20 mouse cellular contexts compared by ENCODE assay signal in genomic region chr3:89144821-89145220, GRCm38 (mm10). TPM values are rescaled to one million over a fixed set of nuclear protein-coding genes. Genes with fewer than 3 reads are reported as not detected.
A peak's percentile ranks its signal among the peaks of the same experiment; 100 is the strongest.
DNase-seq lines count a peak whose midpoint lies in the region; ATAC-seq and TF ChIP-seq lines count a peak whose summit lies in the region.
"Had no signal": no experiment of that assay in that cellular context is flagged by ENCODE, and none has a peak within 500 bp of the region (broad histone marks: within the 10 kb centered on the region; RNA-seq: fewer than 3 reads in every experiment).

No protein-coding gene starts in this region.

- no peak overlapping the region for H3K9ac ChIP-seq in liver, embryonic 15.5 days
- H3K9ac ChIP-seq: forebrain, embryonic 13.5 days; forebrain, postnatal 0 days; heart, embryonic 13.5 days; hindbrain, embryonic 12.5 days had no signal

- no peak overlapping the region for H3K27ac ChIP-seq in kidney, adult 2 months (ENCODE audit: insufficient read depth, low read depth, low read length)
- H3K27ac ChIP-seq in liver, embryonic 15.5 days (replicated peaks), result peak overlapping the region; percentile 45; the same call in 1 of the 2 replicates
- H3K27ac ChIP-seq: embryonic facial prominence, embryonic 10.5 days; forebrain, embryonic 13.5 days; heart, embryonic 13.5 days; hindbrain, embryonic 12.5 days had no signal

- H3K4me1 ChIP-seq in kidney, adult 2 months (ENCODE audit: control insufficient read depth, insufficient read depth, low read length), result no peaks in the 10 kb centered on the region
- H3K4me1 ChIP-seq in liver, embryonic 15.5 days (replicated peaks), result peaks cover 95% of the 10 kb centered on the region

- H3K27me3 ChIP-seq in kidney, adult 2 months (replicated peaks; ENCODE audit: control insufficient read depth, insufficient read depth, low read length), result no peaks in the 10 kb centered on the region
- peaks cover 17% of the 10 kb centered on the region; the same call in 1 of the 2 replicates for H3K27me3 ChIP-seq in liver, embryonic 15.5 days

- DNase-seq in kidney, adult 2 months, result peak; percentile 80
- no peak for DNase-seq in kidney, postnatal 10 days
- DNase-seq in liver, result no peak
- DNase-seq in kidney, postnatal 36 days, result peak; percentile 68 to 81
- no peak for DNase-seq in adrenal gland, postnatal 36 days
- DNase-seq: adrenal gland, adult 2 months; adrenal gland, postnatal 25 days; cerebellum, adult 2 months; cerebellum, postnatal 10 days; forebrain, postnatal 0 days; gastrocnemius, postnatal 14 days; heart, postnatal 36 days had no signal

- no peaks in the 10 kb centered on the region for H3K36me3 ChIP-seq in kidney, adult 2 months (ENCODE audit: control insufficient read depth, insufficient read depth, low read length)
- H3K36me3 ChIP-seq in liver, embryonic 15.5 days (replicated peaks), result peaks cover 67% of the 10 kb centered on the region
- H3K36me3 ChIP-seq: embryonic facial prominence, embryonic 10.5 days; heart, embryonic 13.5 days; hindbrain, embryonic 12.5 days had no signal

- no peak overlapping the region for H3K4me2 ChIP-seq in liver, embryonic 15.5 days
- H3K4me2 ChIP-seq: forebrain, embryonic 13.5 days; heart, embryonic 13.5 days; hindbrain, embryonic 12.5 days had no signal

- WGBS in kidney, adult 2 months, result 51% methylated on average over 10 of the region's 10 CpGs
- 77% methylated on average over 10 of the region's 10 CpGs for WGBS in liver, embryonic 15.5 days (ENCODE audit: insufficient replicate concordance)

- no peaks in the 10 kb centered on the region for H3K9me3 ChIP-seq in liver, embryonic 15.5 days (replicated peaks)
- H3K9me3 ChIP-seq: embryonic facial prominence, embryonic 10.5 days; forebrain, embryonic 13.5 days; heart, embryonic 13.5 days; hindbrain, embryonic 12.5 days had no signal

- no peak for ATAC-seq in liver, embryonic 15.5 days (ENCODE audit: insufficient read depth)
- ATAC-seq: forebrain, embryonic 13.5 days; forebrain, postnatal 0 days had no signal

- H3K4me3 ChIP-seq in kidney, adult 2 months (ENCODE audit: insufficient read depth, low read depth, low read length), result no peak overlapping the region
- H3K4me3 ChIP-seq in liver, embryonic 15.5 days (replicated peaks), result no peak overlapping the region
- H3K4me3 ChIP-seq: embryonic facial prominence, embryonic 10.5 days; forebrain, embryonic 13.5 days; heart, embryonic 13.5 days; hindbrain, embryonic 12.5 days had no signal

- TF ChIP-seq CTCF in kidney, adult 2 months (conservative IDR thresholded peaks at IDR 0.05; ENCODE audit: insufficient read depth, insufficient read length, low read depth, low read length), result no peak

- TF ChIP-seq POLR2A in kidney, adult 2 months (IDR thresholded peaks at IDR 0.05; ENCODE audit: low read depth, low read length), result no peak

RNA-seq across cellular contexts. Expression of gene Pklr, which starts 8.9 kb away (rescaled TPM):
- 79.3 and 96.0 TPM in 2 replicates for polyA plus RNA-seq in kidney, adult 2 months (2012; rRNA removed)
- 102 and 104 TPM in 2 replicates for polyA plus RNA-seq in liver, embryonic 15.5 days (2015; fragmentation: Nextera tagmentation; extraction: Ambion mirVana)
- total RNA-seq in adrenal gland, postnatal 36 days (2021), result not detected
- total RNA-seq: adrenal gland, postnatal 25 days; gastrocnemius, adult 18-20 months; gastrocnemius, postnatal 14 days; heart, adult 8-10 months; heart, postnatal 36 days had no signal
- polyA plus RNA-seq: embryonic facial prominence, embryonic 14.5 days had no signal

RNA-seq across cellular contexts. Expression of gene Hcn3, which starts 15.2 kb away (rescaled TPM):
- polyA plus RNA-seq in kidney, adult 2 months (2012; rRNA removed), result 1.1 and 1.4 TPM in 2 replicates
- 0.43 and 0.45 TPM in 2 replicates for polyA plus RNA-seq in liver, embryonic 15.5 days (2015; fragmentation: Nextera tagmentation; extraction: Ambion mirVana)
- total RNA-seq in adrenal gland, postnatal 36 days (2021), result 1 to 10 TPM; 1.9 to 9.7 TPM

RNA-seq across cellular contexts. Expression of gene Clk2, which starts 19.8 kb away (rescaled TPM):
- 37.8 and 40.2 TPM in 2 replicates for polyA plus RNA-seq in kidney, adult 2 months (2012; rRNA removed)
- 8.5 and 10.1 TPM in 2 replicates for polyA plus RNA-seq in liver, embryonic 15.5 days (2015; fragmentation: Nextera tagmentation; extraction: Ambion mirVana)
- 10 to 100 TPM; 55.2 to 55.7 TPM for total RNA-seq in adrenal gland, postnatal 36 days (2021)

RNA-seq across cellular contexts. Expression of gene Scamp3, which starts 32.5 kb away (rescaled TPM):
- 138 and 141 TPM in 2 replicates for polyA plus RNA-seq in kidney, adult 2 months (2012; rRNA removed)
- polyA plus RNA-seq in liver, embryonic 15.5 days (2015; fragmentation: Nextera tagmentation; extraction: Ambion mirVana), result 53.0 and 53.7 TPM in 2 replicates
- 10 to 100 TPM; 77.5 to 96.1 TPM for total RNA-seq in adrenal gland, postnatal 36 days (2021)

RNA-seq across cellular contexts. Expression of gene Fam189b, which starts 38.1 kb away (rescaled TPM):
- 18.3 and 18.4 TPM in 2 replicates for polyA plus RNA-seq in kidney, adult 2 months (2012; rRNA removed)
- polyA plus RNA-seq in liver, embryonic 15.5 days (2015; fragmentation: Nextera tagmentation; extraction: Ambion mirVana), result 2.4 and 2.9 TPM in 2 replicates
- 10 to 100 TPM; 13.5 to 17.1 TPM for total RNA-seq in adrenal gland, postnatal 36 days (2021)

Comparison
In these comparisons a context has a peak if more than half of its experiments do, and no peak if none do; other contexts are left out.
1. DNase-seq: peak in kidney, adult 2 months (single experiment) and kidney, postnatal 36 days (2 of 2); none in kidney, postnatal 10 days (single experiment), liver (single experiment) and adrenal gland, postnatal 36 days (0 of 2).